Mouse (Mus musculus) brain, embryonic 14.5 days (tissue): ENCODE measurements around the gene Islr2. TPM values are rescaled to one million over a fixed set of nuclear protein-coding genes. Genes with fewer than 3 reads are reported as not detected.

Experiments
- DNase-seq: peaks from one replicate; pipeline ENCODE4 v3.0.0-alpha.2; 2011; ENCODE audit warnings: low read depth
- CTCF ChIP-seq: fragments of 200-500 bp; IDR thresholded peaks from 2 replicates; pipeline ENCODE4 v1.5.1; 2012; ENCODE audit warnings: inconsistent platforms, mild to moderate bottlenecking, moderate library complexity, borderline replicate concordance; ENCODE audit not compliant: insufficient read depth, insufficient read length; ENCODE audit errors: extremely low read depth
- POLR2A ChIP-seq: fragments of 200-500 bp; IDR thresholded peaks from 2 replicates; pipeline ENCODE4 v1.6.1; 2012; ENCODE audit warnings: mild to moderate bottlenecking, inconsistent platforms, borderline replicate concordance; ENCODE audit not compliant: poor library complexity, insufficient read depth, insufficient read length, severe bottlenecking; ENCODE audit errors: extremely low read depth
- polyA plus RNA-seq: library from polyadenylated mRNA; depleted of rRNA; stranded (reverse); fragments of >200 nt; gene quantifications from 2 replicates; pipeline ENCODE4 v1.2.3, GENCODE M21; 2012; rRNA removed

The Islr2 gene
- polyA plus RNA-seq, 1 experiment, result 418 TPM

DNA sequence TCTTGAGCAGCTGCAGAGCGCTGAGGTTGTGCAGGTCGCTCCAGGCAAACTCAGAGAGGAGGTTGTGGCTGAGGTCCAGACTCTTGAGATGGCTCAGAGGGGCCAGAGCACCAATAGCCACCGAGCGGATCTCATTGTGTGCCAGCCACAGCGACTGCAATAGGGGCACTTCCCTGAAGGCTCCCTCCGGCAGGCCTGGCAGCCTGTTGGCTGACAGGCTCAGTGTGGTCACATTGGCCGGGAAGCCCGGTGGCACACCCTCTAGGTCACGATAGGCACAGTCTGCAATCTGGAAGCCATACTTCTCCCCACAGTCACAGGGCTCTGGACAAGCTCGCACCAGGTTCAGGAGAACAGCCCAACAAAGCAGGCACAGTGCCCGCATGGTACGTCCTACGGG lies 46.3 kb downstream of the Islr2 start:
- no peak for TF ChIP-seq CTCF
- TF ChIP-seq POLR2A, result no peak
- DNase-seq, result peak; percentile 33

DNA sequence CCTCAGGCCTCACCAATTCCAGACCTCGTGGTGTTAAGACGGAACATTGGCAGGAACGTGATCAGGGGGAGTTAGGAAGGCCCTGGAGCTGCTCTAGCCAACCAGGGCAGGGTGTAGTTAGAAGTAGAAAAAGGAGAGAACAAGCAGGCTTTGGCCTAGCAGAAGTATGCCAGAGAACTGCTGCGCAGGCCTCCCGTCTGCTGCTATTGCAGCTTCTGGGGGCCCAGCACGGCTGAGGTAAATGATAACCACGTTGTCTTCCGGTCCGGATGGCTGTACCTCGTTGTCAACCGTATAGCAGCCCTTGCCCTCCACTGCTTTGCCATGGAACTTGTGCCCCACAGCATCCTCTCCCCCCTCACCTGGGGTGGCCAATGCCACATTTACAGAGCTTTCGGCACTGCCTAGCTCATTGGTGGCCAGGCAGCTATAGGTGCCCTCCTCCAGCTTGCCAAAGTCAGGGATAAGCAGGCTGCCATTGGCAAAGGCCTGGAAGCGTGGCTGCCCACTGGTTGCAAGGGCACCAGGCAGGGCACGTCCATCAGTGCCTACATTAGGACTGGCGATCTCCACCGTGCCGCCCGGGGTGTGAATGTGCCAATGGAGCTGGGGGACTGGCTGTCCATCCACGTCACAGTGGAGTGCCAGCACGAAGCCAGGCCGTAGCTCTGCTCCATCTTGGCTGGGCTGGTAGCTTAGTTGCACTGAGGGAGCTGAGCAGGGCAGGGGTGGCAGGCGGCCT lies 47.1 kb downstream of the Islr2 start:
- TF ChIP-seq CTCF (no peak), POLR2A (no peak)
- no peak for DNase-seq

GRCm38 (mm10) chr9:58155366-58155765 lies 48.8 kb downstream of the Islr2 start:
- DNase-seq, result peak; percentile 86
- no peak for TF ChIP-seq CTCF
- no peak for TF ChIP-seq POLR2A

DNA sequence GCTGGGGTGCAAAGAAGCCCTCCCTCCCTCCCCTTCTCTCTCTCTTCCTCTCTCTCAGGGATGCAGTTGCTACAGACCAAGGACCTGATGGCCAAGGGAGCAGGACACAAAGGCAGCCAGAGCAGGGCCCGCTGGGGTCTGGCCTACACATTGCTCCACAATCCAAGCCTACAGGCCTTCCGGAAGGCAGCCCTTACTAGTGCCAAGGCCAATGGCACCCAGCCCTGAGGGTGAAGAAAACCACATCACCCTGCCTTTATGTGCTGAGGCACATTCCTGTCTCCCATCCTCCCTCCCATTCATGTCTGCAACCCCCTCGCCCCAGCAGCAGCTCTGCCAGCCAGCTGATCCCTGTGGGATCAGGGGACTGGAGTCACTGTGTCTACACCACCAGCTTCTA lies 51.0 kb downstream of the Islr2 start:
- DNase-seq, result no peak
- TF ChIP-seq POLR2A (no peak), CTCF (no peak)

DNA sequence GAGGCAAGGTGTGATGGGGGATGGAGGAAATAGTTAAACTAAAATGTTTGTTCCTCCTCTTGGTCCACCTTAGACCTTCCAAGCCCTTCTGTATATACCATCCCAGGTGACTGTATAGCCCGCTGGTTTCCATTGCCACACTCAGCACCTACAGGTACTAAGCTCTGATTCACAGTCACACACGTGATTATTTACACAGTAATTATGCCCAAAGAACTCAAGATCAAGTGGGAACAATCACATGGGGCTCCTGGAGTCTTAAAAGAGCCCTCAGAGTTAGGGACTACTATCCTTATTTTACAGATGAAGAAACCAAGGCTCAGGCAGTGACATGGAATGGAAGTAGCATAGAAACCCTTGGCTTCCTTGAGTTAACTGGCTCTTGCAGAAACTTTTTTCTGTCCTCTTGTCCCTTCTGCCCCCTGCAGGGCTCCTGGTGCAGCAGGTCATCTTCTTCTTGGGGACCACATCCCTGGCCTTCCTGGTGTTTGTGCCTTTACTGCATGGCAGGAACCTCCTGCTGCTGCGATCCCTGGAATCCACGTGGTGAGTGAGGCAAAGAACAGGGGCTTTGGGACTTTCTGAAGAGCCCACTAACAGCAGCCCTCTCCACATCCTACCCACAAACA lies 53.3 kb downstream of the Islr2 start:
- DNase-seq, result no peak
- TF ChIP-seq POLR2A (no peak), CTCF (no peak)

GRCm38 (mm10) chr9:58148806-58149205 lies 55.3 kb downstream of the Islr2 start:
- DNase-seq, result no peak
- TF ChIP-seq CTCF (no peak), POLR2A (no peak)

Other genes with a start within 250 kb of the Islr2 start
- 0.66 and 0.68 TPM in 2 replicates for gene Cyp11a1, start 197.9 kb downstream of the Islr2 start, polyA plus RNA-seq
- gene Stra6, start 140.5 kb downstream of the Islr2 start, polyA plus RNA-seq, result 14.2 and 18.6 TPM in 2 replicates
- gene Ccdc33, start 85.5 kb downstream of the Islr2 start, polyA plus RNA-seq, result 0.89 and 1.2 TPM in 2 replicates
- gene Islr, start within 50 bp of the Islr2 start, polyA plus RNA-seq, result 57.7 and 67.1 TPM in 2 replicates
- 6.8 and 7.1 TPM in 2 replicates for gene Pml, start 45.5 kb upstream of the Islr2 start, polyA plus RNA-seq
- gene Stoml1, start 48.8 kb upstream of the Islr2 start, polyA plus RNA-seq, result 123 and 145 TPM in 2 replicates
- 11.8 and 14.4 TPM in 2 replicates for gene Loxl1, start 108.9 kb upstream of the Islr2 start, polyA plus RNA-seq
- gene Tbc1d21, start 166.1 kb upstream of the Islr2 start, polyA plus RNA-seq, result not detected in 2 replicates